Mouse (Mus musculus): ENCODE data around the gene Tst. TPM values are rescaled to one million over a fixed set of nuclear protein-coding genes. Genes with fewer than 3 reads are reported as not detected.

Gene Tst
- total RNA-seq, 2 experiments from 2014 or later = 21.7 to 24.2 TPM

DNA sequence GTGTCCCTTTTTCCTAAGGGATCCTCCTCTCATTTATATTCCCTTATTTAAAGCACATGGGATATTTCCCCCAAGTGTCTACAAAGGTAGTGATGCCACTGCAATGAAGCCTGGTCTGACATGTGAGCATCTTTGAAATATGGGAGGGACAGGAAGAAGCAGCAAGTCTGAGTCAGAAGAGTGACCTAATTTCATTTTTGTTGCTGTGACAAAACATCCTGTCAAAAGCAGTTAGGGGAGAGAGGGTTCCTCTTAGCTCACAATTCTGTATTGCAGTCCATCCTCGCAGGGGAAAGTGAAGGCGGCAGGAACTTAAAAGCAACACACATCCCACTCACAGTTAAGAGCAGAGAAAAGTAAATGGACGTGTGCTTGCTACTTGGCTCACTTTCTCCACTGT, 14.9 kb downstream of the Tst start:
- DNase-seq (ENCODE audit: low spot score) = no peak

DNA sequence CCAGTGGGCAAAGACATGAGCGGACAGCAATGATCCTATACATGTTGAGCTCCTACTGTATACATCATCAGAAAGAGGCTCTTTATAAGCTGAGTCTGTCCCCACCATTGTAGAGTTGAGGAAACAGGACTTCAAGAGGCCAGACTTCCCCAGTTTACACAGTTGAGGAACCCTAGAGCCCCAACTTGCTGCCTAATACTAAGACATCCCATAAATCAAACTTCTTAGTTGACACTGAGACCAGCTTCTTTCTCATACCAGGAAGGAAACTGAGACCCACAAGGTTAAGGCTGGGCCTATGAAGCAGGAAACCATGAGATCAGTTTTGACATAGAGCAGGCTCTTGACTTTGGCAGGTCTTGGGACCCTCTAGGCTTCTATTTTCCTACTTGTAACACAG, 20.1 kb downstream of the Tst start:
- no peak for DNase-seq (ENCODE audit: low spot score)

DNA sequence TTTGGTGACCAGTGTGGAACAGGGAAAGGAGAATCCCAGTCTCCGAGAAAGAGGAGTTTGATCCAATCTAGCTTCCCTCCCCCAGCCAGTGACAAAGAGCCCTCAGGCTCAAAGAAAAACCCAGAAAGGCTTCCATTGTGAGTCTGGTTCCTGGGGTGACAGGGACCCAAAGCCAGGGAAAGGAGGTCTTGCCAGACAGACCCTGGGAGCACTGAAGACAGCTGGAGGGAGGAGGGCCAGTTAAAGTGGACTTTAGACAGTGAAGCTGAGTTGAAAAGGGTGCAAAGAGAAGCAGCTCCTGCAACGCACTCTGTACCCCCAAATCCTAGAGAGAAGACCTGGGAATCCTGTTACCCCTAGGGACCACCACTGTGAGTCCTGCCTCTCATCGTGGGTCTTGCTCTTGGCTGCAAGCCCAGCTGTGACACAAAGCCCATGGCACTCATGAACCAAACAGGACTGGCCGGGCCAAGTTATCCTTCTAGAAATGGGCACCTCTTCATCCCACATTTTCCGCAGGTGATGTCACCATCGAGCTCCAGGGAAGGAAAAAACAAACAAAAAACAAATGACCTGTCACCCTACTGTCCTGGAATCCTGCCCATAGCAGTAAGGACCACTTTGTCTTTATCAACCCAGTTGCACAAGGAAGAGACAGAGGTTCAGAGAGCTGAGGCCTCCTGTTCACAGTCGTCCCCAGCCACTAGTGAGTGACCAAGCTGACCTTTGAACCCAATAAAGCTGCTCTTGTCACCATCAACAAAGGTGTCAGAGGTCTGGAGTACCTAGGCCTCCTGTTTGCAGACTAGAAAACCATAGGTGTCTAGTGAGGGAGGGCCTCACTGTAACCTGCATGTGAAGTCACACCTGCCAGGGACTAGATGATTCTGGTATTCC, 21.2 kb downstream of the Tst start:
- DNase-seq (ENCODE audit: low spot score) = no peak

- DNase-seq (ENCODE audit: low spot score) = no peak
Observed at GRCm38 (mm10) chr15:78383450-78384219, 22.1 kb downstream of the Tst start.

GRCm38 (mm10) chr15:78382115-78382514, 23.6 kb downstream of the Tst start:
- DNase-seq (ENCODE audit: low spot score) = no peak

DNA sequence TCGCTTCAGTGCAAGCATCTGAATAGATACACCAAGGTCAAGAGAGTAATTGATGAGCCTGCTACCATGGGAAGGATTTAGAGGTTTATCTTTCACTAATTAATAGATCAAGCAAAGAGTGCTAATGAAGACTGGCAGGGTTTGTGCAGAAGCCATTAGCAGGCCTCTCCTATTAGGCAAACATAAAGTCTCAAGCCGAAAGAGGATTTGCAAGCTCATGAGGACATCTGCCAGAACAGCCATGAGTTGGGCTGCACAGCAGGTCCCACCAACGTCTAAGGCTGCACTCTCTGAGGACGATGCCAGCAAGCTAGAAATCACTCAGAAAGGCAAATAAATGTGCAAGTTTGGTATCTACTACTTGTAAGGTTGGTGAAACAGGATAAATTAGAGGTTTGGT, 25.0 kb downstream of the Tst start:
- no peak for DNase-seq (ENCODE audit: low spot score)

GRCm38 (mm10) chr15:78380208-78380607, 25.5 kb downstream of the Tst start:
- no peak for DNase-seq (ENCODE audit: low spot score)

DNA sequence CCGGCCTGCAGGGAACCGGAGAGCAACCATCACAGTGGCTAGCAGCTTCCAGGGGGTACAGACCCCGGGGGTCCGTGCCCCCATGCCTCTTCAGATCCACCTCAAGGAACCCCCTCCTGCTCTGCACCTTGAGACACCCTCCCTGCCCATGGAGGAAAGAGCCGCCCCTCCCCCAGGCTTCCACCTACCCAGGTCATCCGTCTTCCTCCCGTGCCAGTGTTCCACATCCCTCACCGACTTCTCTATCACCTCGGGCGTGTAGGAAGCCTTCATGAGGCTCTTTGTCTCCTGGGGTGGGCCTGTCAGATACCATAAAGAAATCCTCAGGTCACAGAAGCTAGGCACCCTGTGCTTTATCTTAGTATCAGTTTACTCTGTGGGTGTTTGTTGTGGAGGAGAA, 27.2 kb downstream of the Tst start:
- DNase-seq (ENCODE audit: low spot score) = no peak

GRCm38 (mm10) chr15:78377859-78378258, 27.8 kb downstream of the Tst start:
- no peak for DNase-seq (ENCODE audit: low spot score)

GRCm38 (mm10) chr15:78374204-78374603, 31.5 kb downstream of the Tst start:
- no peak for DNase-seq (ENCODE audit: low spot score)

GRCm38 (mm10) chr15:78372796-78373195, 32.9 kb downstream of the Tst start:
- DNase-seq (ENCODE audit: low spot score) = no peak

- DNase-seq (ENCODE audit: low spot score) = no peak
Observed at GRCm38 (mm10) chr15:78369641-78370040, 36.1 kb downstream of the Tst start.

GRCm38 (mm10) chr15:78368926-78369346, 36.8 kb downstream of the Tst start:
- DNase-seq (ENCODE audit: low spot score) = peak; percentile 32

GRCm38 (mm10) chr15:78367811-78368210, 37.9 kb downstream of the Tst start:
- DNase-seq (ENCODE audit: low spot score) = no peak

DNA sequence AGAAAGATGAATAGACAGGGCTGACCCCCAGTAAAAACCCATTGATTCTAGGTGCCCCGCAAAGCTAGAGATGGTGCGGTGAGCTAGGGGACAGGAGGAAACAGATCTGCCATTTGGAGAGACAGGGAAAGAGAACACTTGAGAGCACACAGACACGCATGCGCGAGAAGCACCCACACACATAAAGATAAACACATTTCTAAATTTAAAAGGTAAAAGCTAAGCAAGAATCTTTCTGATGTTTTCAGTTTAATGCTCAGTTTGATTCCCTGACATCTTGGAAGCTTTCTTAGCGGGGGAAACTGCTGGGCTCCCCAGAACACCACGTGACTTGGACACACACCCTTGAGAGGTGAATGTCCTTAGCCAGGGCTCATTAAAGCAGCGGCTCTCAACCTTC, 38.8 kb downstream of the Tst start:
- no peak for DNase-seq (ENCODE audit: low spot score)

DNA sequence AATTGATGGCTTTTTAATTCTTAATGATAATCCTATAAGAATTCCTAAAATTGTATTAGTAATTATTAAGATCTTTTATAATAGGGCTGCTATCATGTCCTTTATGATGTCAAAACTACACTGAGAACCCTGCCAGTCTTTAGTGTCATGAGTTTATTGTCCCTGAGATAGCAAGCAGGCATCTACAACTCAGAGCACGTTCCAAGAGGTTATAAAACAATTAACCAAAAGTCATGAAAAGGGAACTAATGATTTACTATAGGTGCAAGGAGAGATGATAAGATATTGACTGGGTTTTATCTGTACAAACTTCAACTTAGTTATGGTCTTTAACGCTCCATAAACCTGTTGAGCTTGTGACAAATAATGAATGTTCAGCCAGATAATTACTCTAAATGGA, 39.8 kb downstream of the Tst start:
- no peak for DNase-seq (ENCODE audit: low spot score)

- no peak for DNase-seq (ENCODE audit: low spot score)
Observed at GRCm38 (mm10) chr15:78355548-78355947, 50.2 kb downstream of the Tst start.

GRCm38 (mm10) chr15:78354958-78355357, 50.7 kb downstream of the Tst start:
- peak; percentile 21 for DNase-seq (ENCODE audit: low spot score)

GRCm38 (mm10) chr15:78351586-78352165, 54.0 kb downstream of the Tst start:
- DNase-seq (ENCODE audit: low spot score) = no peak
